Mouse (Mus musculus): ENCODE results near the gene Gm49387.

Gm49387 gene

DNA sequence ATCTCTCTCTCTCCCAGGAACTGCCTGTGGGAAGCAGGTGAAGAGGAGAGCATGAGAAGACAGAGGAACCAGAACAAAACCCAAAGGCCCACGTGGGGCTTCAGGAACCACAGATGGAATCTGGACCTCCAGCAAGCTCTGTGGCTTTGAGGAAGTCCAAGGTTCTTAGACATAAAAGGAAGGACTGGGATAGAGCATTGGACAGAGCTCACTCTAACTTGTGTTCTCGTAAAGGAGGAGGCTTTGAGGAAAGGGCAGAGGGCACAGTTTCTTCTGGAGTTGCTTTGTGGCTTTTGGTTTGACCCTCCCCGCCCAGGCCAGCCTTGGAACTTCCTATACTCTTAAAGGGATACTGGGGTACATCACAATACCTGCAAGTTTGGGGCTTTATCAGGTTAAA is 108.0 kb downstream of the Gm49387 start:
- no peak for DNase-seq (ENCODE audit: low read depth in 1 of 2, low spot score in 2 of 2)

DNA sequence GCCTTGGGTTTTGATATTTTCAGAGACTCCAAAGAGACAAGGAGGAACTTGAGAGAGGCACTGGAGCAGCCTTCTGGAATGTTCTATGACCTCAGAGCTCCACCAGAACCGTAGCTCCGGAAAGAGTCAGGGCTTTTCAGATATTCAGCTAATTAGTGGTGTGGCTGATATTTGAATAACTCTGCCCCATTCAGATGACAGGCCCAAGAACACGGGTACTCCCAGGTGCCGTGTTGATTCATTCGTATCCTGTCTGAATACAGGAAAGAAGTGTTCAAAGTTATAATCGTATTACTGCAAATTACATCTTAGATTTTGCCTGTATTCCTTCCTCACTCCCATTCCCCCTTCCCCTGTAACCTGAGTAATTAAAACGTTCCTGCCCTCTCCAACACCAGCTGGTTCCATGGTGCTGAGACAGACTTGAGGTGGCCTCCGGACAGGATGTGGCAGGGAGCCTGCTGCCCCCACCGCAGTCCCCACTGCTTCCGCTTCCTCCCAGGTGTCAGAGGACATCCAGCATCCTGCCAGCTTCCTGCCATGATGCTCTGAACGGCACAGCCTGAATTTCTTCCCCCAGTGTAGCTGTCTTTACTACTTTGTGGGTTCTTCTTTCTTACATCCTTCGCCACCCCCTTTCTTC is 109.1 kb downstream of the Gm49387 start:
- no peak for DNase-seq (ENCODE audit: low read depth in 1 of 2, low spot score in 2 of 2)

DNA sequence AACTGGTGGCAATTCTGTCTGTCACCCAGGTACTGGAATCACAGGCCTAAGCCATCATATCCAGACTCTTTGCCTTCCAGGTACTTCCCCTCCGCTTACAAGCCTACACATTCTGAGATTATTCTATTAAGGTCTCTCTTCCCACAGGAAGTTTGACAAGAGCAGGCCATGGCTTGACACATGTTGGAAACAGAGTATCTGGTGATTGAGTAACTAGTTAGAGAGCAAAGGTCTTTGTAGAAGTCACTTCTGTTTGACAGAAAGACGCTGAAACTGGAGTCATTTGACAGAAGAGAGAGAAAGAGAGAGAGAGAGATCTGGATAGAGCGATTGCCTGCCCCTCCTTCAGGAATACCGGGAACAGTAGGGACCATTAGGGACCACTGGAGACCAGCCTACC is 109.8 kb downstream of the Gm49387 start:
- no peak for DNase-seq (ENCODE audit: low read depth in 1 of 2, low spot score in 2 of 2)

DNA sequence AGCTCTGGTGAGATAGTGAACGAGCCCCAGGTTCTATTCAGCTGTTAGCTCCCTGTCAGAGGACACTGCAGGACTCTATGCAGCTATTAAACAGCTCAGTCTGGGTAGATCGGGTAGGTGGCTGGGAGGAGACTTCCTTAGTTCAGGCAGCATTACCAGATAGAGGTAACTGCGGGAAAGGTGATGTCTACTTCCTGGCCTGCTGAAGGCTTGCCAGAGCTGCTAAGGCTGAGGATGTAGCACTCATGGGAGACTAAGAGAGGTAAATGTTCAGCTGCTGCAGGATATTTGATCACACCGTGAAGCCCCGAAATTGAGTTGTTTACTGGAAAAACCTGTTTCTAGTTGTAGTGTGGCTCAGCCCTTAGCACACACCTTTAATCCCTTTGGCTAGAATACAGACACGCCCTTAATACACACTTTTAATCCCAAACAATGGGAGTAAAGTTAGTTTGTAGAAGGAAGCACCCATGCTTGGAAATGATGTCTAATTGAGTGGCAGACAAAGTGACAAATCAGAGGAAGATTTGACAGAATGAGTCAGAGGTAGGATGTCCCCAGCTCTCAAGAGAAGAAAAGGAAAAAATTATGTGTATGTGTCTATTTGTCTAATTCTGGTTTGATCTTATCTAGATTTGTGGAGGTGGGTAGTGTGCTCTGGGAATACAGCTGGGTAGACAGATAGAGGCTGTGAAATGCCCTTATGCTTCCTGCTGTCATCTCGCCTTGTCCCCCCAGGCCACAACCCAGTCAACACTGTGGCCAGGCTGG is 115.5 kb downstream of the Gm49387 start:
- no peak for DNase-seq (ENCODE audit: low read depth in 1 of 2, low spot score in 2 of 2)

DNA sequence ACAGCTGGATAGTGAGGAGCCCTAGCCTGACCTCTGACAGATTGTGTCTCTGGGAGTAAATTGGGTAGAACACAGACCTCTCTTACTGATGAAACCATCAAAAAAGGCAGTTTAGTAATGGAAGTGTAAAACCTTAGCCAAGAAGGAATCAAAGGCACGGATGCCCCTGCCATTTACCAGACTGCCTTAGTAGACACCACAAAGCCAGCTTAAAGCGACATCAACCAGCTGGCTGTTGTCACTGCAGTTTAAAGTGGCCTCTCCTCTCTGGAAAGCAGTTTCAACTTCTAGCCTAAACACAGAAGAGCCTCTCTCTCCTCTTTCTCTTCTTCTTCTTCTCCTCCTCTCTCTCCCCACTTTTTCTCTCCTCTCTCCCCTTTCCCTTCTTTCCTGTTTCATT is 119.4 kb downstream of the Gm49387 start:
- no peak for DNase-seq (ENCODE audit: low read depth in 1 of 2, low spot score in 2 of 2)

DNA sequence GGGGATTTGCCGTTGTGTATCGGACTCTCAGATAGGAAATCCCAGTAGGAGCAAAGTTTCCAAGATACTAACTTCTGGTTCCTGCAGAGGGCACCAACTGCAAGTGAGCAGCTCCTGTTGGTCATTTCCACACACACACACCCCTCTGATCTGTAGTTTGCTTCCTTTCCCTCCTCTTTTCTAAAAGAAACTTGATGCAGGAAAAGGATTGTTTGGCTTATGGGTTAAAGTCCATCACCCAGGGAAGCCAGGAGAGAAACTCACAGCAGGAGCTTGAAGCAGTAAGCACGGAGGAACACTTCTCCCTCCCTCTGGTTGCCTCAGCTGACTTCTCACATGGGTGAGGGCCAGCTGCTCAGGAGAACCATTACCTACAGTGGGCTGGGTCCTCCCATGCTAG is 121.5 kb downstream of the Gm49387 start:
- no peak for DNase-seq (ENCODE audit: low read depth in 1 of 2, low spot score in 2 of 2)

DNA sequence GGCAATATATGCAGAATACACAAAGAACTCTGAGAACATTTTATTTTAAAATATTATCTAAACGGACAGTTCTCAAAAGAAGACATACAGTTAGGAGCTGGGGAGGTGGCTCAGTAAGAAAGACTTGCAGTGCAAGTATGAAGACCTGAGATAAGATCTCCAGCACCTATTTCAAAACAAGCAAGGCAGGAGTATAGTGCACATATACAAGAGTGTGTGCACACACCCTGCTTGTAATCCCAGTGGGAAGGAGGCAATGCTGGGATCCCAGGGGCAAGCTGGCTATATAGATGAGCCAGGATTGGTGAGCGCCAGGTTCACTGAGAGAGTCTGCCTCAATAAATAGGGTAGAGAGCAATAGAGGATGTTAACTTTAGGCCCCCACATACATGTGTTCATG is 124.8 kb downstream of the Gm49387 start:
- DNase-seq (ENCODE audit: low read depth in 1 of 2, low spot score in 2 of 2): no peak

DNA sequence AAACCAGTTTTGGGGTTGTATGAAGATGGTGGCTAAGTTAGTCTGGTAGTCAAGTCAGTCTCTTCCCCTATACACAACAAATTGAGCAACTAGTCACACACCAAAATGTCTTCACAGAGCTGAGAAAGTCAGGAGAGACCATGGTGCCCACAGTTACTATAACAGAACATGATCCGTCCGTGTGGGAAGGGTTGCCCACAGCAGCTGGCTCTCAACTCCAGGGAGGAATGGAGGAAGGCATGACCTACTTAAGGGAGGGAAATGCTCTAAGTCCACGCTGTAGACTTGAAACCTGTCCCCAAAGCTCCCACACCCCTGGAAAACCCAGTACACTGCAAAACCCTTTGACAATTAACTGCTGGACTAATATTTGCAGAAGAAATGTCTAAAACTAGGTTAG is 130.4 kb downstream of the Gm49387 start:
- DNase-seq (ENCODE audit: low read depth in 1 of 2, low spot score in 2 of 2): no peak

DNA sequence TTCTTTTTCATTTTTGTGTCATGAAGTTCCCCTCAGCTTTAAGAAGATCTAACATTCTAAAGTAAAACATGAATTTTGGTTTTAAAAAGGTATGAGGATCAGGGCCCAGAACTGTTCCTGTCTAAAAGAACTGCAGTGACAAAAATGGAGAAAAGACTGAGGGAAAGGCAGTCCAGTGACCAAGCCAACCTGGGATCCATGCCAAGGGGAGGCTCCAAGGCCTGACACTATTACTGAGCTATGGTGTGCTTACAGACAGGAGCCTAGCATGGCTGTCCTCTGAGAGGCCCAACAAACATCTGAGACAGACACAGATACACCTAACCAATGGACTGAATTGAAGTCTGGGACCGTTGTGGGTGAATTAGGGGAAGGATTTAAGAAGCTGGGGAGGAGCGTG is 130.8 kb downstream of the Gm49387 start:
- no peak for DNase-seq (ENCODE audit: low read depth in 1 of 2, low spot score in 2 of 2)

DNA sequence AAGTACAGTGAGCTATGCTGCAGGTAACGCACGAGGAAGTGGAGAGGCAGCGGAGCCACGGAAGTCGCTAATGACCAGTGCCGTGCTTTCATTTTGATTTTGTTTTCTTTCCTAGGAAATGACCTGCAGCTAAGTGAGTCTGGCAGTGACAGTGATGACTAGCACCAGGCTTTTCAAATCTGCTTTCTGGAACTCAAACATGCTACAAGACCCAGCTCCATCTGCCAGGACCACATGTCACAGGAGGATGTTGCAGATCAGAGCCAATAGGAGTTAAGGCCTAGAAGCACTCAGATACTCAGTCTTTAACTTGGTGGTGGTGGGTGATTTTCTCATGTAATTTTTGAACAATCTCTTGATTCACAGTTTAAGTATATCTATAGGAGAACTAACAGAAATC is 134.2 kb downstream of the Gm49387 start:
- DNase-seq (ENCODE audit: low read depth in 1 of 2, low spot score in 2 of 2): no peak

DNA sequence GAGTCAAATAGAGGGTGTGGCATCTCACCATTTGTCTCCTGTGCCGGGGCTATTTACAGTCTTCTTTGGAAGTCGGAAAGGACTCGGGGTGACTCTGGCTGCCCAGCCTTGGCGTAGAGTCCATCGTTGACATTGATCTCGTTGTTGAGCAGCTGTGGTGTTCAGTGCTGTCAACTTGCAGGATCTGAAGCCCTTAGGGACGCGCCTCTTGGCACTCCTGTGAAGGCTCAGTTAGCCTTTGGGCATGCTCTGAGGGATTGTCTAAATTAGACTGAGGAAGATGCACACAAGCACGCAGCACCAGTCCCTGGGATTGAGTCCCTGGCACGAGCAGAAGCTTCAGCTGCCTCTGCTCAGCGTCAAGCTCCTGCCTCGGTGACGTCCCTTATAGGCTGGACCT is 137.3 kb downstream of the Gm49387 start:
- DNase-seq (ENCODE audit: low read depth in 1 of 2, low spot score in 2 of 2): no peak
